Mouse (Mus musculus): ENCODE data around the gene Enho. TPM values are rescaled to one million over a fixed set of nuclear protein-coding genes. Genes with fewer than 3 reads are reported as not detected.

The Enho gene
- polyA plus RNA-seq, 1 experiment from 2014 or later, result 92.1 TPM

GRCm38 (mm10) chr4:41662723-41663122, 22.6 kb upstream of the Enho start:
- Histone ChIP-seq H3K9ac (replicated peaks) (0 out of 2 replicates have a peak overlapping the region, but pooled peaks have one; percentile 14), H3K4me2 (replicated peaks) (no peak overlapping the region), H3K4me1 (replicated peaks) (peaks cover 79% of the 10 kb centered on the region), H3K27ac (peak overlapping the region; percentile 14; the same call in 1 of the 2 replicates), H3K4me3 (replicated peaks) (no peak overlapping the region), H3K9me3 (no peaks in the 10 kb centered on the region), H3K36me3 (peaks cover 45% of the 10 kb centered on the region), H3K27me3 (no peaks in the 10 kb centered on the region)
- 86% methylated on average over 11 of the region's 11 CpGs for WGBS
- ATAC-seq, result no peak

DNA sequence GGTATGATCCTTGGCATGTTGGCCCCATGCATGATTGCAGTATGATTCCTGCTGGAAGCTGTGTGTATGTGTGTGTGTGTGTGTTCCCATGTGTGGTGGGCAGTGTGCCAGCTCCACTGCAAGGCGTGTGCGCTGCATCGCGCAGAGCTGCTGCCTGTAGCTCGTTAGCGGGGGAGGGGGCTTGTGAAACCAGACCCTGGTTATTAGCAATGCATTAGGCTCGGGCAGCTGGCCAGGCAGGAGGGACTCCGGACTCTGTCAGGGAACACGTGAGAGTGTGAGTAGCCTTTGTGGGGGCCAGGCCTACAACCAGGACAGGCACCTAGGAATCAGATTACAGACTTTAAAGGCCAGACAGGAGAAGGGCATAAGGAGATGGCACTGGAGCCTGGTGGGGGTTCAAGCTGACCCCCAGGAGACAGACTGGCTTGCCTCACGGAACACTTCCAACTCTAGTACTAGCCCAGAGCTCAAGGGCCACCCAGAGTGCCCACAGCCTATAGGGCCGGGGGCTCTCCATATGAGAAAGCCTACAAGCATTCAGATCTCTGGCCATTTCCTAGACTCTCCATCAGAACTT, 20.8 kb upstream of the Enho start:
- H3K27me3 ChIP-seq, result no peaks in the 10 kb centered on the region
- peak; percentile 19; the same call in 1 of the 2 replicates for ATAC-seq
- no peak overlapping the region for H3K4me3 ChIP-seq (replicated peaks)
- WGBS, result 18% methylated on average over 11 of the region's 11 CpGs
- peak overlapping the region; percentile 54; the same call in 1 of the 2 replicates for H3K27ac ChIP-seq
- peaks cover 48% of the 10 kb centered on the region for H3K36me3 ChIP-seq
- no peak overlapping the region for H3K9ac ChIP-seq (replicated peaks)
- H3K4me1 ChIP-seq (replicated peaks), result peaks cover 76% of the 10 kb centered on the region
- no peak overlapping the region for H3K4me2 ChIP-seq (replicated peaks)
- no peaks in the 10 kb centered on the region for H3K9me3 ChIP-seq

DNA sequence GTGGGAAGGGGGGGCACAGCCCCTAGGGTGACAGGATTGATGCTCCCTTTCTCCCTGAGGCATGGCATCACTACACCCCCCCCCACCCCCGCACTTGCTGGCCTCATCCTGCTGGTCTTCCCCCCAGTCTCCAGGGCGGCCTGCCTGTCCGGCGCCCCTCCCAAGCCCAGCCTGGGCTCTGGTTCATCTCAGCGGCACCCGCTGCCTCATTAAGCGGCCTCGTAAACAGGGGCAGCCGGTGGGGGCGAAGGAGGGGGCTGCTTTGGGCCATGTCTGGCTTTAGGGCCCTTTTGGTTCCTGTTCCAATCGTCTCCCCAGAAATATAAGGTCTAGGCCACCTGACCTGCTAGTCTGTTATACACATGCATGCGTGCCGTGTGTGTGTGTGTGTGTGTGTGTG, 19.4 kb upstream of the Enho start:
- no peak for ATAC-seq
- Histone ChIP-seq H3K4me2 (replicated peaks) (no peak overlapping the region), H3K27ac (peak overlapping the region; percentile 8; the same call in 1 of the 2 replicates), H3K4me1 (replicated peaks) (peaks cover 63% of the 10 kb centered on the region), H3K4me3 (replicated peaks) (no peak overlapping the region), H3K27me3 (no peaks in the 10 kb centered on the region), H3K9ac (replicated peaks) (no peak overlapping the region), H3K36me3 (peaks cover 48% of the 10 kb centered on the region), H3K9me3 (no peaks in the 10 kb centered on the region)
- WGBS, result 61% methylated on average over 13 of the region's 13 CpGs

DNA sequence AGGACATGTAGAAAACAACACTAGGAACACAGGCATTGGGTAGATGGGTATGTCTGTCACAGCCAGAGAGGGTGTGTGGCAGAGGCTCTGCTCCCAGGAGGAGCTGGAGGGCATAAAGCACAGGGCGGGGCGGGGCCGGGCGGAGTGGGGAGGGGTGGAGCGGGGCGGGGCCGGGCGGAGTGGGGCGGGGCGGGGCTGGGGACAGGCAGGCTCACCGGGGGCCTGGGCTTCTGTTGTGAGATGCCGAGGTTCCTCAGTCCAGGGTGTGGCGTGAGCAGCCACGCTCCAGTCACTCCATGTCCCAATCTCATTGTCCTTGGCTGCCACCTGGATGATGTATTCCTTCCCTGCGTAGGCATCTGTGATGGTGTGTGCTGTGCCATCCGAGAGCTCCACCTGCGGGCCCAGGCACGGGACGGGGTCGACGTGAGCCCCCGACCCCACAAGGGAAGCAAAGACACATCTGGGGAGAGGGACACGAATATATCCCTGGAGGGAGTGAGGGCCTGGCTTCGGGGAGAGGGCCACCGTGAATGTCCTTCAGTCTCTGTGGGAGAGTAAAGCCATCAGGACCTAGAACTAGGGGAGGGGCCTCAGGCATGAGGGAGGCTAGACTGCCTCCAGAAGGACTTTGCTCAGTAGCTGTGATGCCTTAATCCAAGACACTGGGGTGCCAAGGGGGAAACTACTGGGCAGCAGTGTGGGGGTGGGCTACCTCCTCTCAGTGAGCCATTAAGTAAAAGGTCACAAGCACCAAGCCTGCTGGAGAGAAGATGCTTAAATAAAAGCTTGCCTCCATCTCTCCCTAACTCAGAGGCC, 18.7 kb upstream of the Enho start:
- Histone ChIP-seq H3K4me1 (replicated peaks) (peaks cover 61% of the 10 kb centered on the region), H3K36me3 (peaks cover 44% of the 10 kb centered on the region), H3K27ac (peak overlapping the region; percentile 8; the same call in 1 of the 2 replicates), H3K27me3 (no peaks in the 10 kb centered on the region), H3K4me2 (replicated peaks) (no peak overlapping the region), H3K9me3 (no peaks in the 10 kb centered on the region), H3K9ac (replicated peaks) (no peak overlapping the region; the same call in 1 of the 2 replicates), H3K4me3 (replicated peaks) (no peak overlapping the region)
- WGBS, result 19% methylated on average over 23 of the region's 25 CpGs
- ATAC-seq, result peak; percentile 25; the same call in 1 of the 2 replicates

GRCm38 (mm10) chr4:41655525-41655924, 15.4 kb upstream of the Enho start:
- Histone ChIP-seq H3K9me3 (no peaks in the 10 kb centered on the region), H3K27ac (no peak overlapping the region), H3K27me3 (no peaks in the 10 kb centered on the region), H3K36me3 (peaks cover 23% of the 10 kb centered on the region), H3K4me2 (replicated peaks) (no peak overlapping the region), H3K9ac (replicated peaks) (no peak overlapping the region), H3K4me3 (replicated peaks) (no peak overlapping the region), H3K4me1 (replicated peaks) (peaks cover 42% of the 10 kb centered on the region)
- no peak for ATAC-seq
- 84% methylated on average over 2 of the region's 2 CpGs for WGBS

DNA sequence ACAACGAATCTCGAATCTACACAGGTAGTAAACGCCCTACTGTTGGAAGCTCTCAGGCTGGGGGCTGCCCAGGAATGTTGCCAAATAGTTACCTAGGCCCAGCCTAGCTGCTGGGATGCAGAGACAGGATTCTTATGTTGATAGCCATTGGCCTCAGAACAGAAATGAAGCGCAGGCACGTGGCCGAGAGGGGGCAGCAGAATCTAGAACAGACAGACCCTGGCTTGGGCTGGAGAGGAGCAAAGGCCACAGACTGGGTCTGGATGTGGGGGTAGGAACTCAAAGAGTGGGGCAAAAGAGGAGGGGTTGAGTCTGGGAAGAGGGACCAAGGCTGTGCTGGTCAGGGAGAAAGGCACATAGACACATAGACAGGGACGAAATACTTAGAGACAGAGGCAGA, 14.1 kb upstream of the Enho start:
- no peak overlapping the region for H3K9ac ChIP-seq (replicated peaks)
- no peak overlapping the region for H3K4me3 ChIP-seq (replicated peaks)
- peak; percentile 41; the same call in 1 of the 2 replicates for ATAC-seq
- H3K9me3 ChIP-seq, result no peaks in the 10 kb centered on the region
- 9% methylated on average over 7 of the region's 7 CpGs for WGBS
- peaks cover 15% of the 10 kb centered on the region for H3K36me3 ChIP-seq
- H3K4me2 ChIP-seq (replicated peaks), result no peak overlapping the region
- H3K27ac ChIP-seq, result 0 out of 2 replicates have a peak overlapping the region, but pooled peaks have one; percentile 5
- H3K4me1 ChIP-seq (replicated peaks), result peaks cover 29% of the 10 kb centered on the region
- no peaks in the 10 kb centered on the region for H3K27me3 ChIP-seq

DNA sequence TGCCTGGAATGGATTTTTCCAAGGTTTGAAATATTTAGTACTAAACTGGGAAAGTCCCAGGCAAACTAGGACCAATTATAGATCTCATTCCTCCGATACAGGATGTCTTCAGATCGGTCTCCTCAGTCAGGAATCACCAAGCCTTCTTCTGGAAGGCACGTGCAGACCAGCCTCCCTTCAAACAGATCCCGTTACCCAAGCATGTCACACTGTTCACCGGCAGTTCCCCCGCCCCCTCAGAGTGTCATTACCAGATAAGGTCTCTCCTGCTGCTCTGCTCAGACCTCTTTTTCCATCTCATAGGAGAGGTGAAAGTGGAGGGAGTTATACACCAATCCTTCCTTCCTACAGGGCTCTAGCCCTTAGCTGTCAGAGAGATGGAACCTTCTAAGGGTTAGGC, 13.6 kb upstream of the Enho start:
- H3K27me3 ChIP-seq, result no peaks in the 10 kb centered on the region
- 60% methylated on average over 6 of the region's 6 CpGs for WGBS
- H3K9me3 ChIP-seq, result no peaks in the 10 kb centered on the region
- H3K4me2 ChIP-seq (replicated peaks), result no peak overlapping the region
- H3K9ac ChIP-seq (replicated peaks), result no peak overlapping the region
- H3K4me1 ChIP-seq (replicated peaks), result peaks cover 24% of the 10 kb centered on the region
- no peak overlapping the region for H3K4me3 ChIP-seq (replicated peaks)
- H3K27ac ChIP-seq, result 0 out of 2 replicates have a peak overlapping the region, but pooled peaks have one; percentile 5
- ATAC-seq, result 0 out of 2 replicates have a peak, but pooled peaks have one; percentile 38
- H3K36me3 ChIP-seq, result peaks cover 15% of the 10 kb centered on the region

GRCm38 (mm10) chr4:41653296-41653695, 13.2 kb upstream of the Enho start:
- no peaks in the 10 kb centered on the region for H3K9me3 ChIP-seq
- H3K27me3 ChIP-seq, result no peaks in the 10 kb centered on the region
- H3K9ac ChIP-seq (replicated peaks), result no peak overlapping the region
- 40% methylated on average over 6 of the region's 6 CpGs for WGBS
- peaks cover 23% of the 10 kb centered on the region for H3K4me1 ChIP-seq (replicated peaks)
- H3K36me3 ChIP-seq, result peaks cover 15% of the 10 kb centered on the region
- no peak overlapping the region for H3K4me2 ChIP-seq (replicated peaks)
- peak; percentile 70; the same call in 1 of the 2 replicates for ATAC-seq
- no peak overlapping the region for H3K4me3 ChIP-seq (replicated peaks)
- H3K27ac ChIP-seq, result no peak overlapping the region

GRCm38 (mm10) chr4:41648627-41649026, 8.5 kb upstream of the Enho start:
- no peak overlapping the region for H3K9ac ChIP-seq (replicated peaks)
- no peak overlapping the region for H3K27ac ChIP-seq
- no peaks in the 10 kb centered on the region for H3K27me3 ChIP-seq
- no peak overlapping the region for H3K4me2 ChIP-seq (replicated peaks)
- no peak for ATAC-seq
- H3K9me3 ChIP-seq, result no peaks in the 10 kb centered on the region
- H3K4me1 ChIP-seq (replicated peaks), result peaks cover 17% of the 10 kb centered on the region
- 66% methylated on average over 7 of the region's 7 CpGs for WGBS
- no peaks in the 10 kb centered on the region for H3K36me3 ChIP-seq
- H3K4me3 ChIP-seq (replicated peaks), result no peak overlapping the region

- H3K4me2 ChIP-seq (replicated peaks), result no peak overlapping the region
- H3K9me3 ChIP-seq, result no peaks in the 10 kb centered on the region
- H3K27ac ChIP-seq, result no peak overlapping the region
- H3K36me3 ChIP-seq, result no peaks in the 10 kb centered on the region
- no peaks in the 10 kb centered on the region for H3K27me3 ChIP-seq
- ATAC-seq, result peak; percentile 43; the same call in 1 of the 2 replicates
- no peak overlapping the region for H3K4me3 ChIP-seq (replicated peaks)
- whole genome bisulfite sequencing, result 9% methylated on average over 4 of the region's 4 CpGs
- H3K9ac ChIP-seq (replicated peaks), result no peak overlapping the region
- H3K4me1 ChIP-seq (replicated peaks), result peaks cover 13% of the 10 kb centered on the region
Observed at GRCm38 (mm10) chr4:41648157-41648556, 8.0 kb upstream of the Enho start.

DNA sequence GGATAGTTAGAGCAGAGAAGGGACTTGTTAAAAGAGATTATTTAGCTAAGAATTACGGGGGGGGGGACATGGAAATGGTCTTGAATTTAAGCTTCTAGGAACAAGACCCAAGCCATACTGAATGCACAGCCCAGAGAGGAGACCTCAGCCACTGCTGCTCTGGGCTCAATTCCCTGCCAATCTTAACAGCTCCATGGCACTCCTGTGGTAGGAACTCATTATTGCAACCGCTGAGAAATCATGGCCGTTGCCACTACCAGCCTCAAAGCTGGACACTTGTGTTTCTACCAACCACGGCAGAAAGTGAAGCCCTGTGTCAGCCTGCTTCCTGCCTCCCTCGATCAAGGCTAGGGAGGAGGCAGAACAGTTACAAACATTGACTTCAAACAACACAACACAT, 5.4 kb upstream of the Enho start:
- Histone ChIP-seq H3K4me3 (replicated peaks) (no peak overlapping the region), H3K27ac (no peak overlapping the region), H3K4me2 (replicated peaks) (no peak overlapping the region), H3K9ac (replicated peaks) (no peak overlapping the region), H3K36me3 (no peaks in the 10 kb centered on the region), H3K27me3 (peaks cover 3% of the 10 kb centered on the region; the same call in 1 of the 2 replicates), H3K4me1 (replicated peaks) (peaks cover 12% of the 10 kb centered on the region), H3K9me3 (no peaks in the 10 kb centered on the region)
- ATAC-seq, result 0 out of 2 replicates have a peak, but pooled peaks have one; percentile 34
- 35% methylated on average over 5 of the region's 5 CpGs for WGBS

DNA sequence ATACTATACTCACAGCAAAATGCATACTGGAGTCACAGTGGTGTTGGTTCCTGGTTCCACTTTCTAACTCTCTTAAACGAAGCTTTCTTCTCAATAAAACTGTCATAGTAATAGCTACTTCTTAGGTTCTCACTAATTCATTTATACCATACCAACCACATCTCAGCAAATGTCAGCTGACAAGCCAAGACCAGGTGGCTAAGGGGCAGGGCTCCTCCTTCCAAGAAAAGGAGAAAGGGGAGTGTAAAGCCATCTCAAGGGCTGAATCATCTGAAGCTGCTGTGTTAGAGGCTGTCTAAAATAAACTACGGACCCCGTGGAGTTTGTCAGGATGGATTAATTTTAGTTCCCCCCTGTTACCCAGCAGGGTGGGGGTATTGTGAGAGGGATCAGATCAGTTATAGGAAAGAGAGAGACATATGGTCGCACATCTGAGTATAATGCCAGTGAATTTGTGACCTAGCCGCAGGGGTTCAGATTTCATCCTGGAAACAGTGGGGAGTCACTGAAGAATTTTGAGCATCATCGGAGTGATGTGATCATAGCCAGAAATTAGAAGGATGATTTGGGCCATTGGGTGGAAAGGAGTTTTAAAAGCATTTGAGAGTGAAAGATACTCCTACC, 1.2 kb upstream of the Enho start:
- Histone ChIP-seq H3K4me1 (replicated peaks) (peaks cover 39% of the 10 kb centered on the region), H3K9ac (replicated peaks) (no peak overlapping the region), H3K9me3 (no peaks in the 10 kb centered on the region), H3K27ac (peak overlapping the region; percentile 52; the same call in 1 of the 2 replicates), H3K4me3 (replicated peaks) (no peak overlapping the region), H3K4me2 (replicated peaks) (no peak overlapping the region), H3K36me3 (peaks cover 10% of the 10 kb centered on the region), H3K27me3 (peaks cover 9% of the 10 kb centered on the region; the same call in 1 of the 2 replicates)
- 71% methylated on average over 6 of the region's 6 CpGs for WGBS
- ATAC-seq, result no peak
